Mouse (Mus musculus) MEL (cell line): ENCODE measurements at regions not wholly inside any gene's neighbourhood (a gene's known extent, or its start where the extent isn't known, plus 50 kb on each side); places are given as distances from the start of the nearest gene placed in this dataset.

Experiments
- DNase-seq: peaks from one replicate; pipeline ENCODE4 v3.0.0; 2011; ENCODE audit warnings: low read depth, low spot score
- H3K27ac ChIP-seq: 2 replicates; pipeline ENCODE4 v1.5.1; 2012; ENCODE audit warnings: low read depth, mild to moderate bottlenecking, control low read depth, low read length, moderate library complexity; ENCODE audit not compliant: control insufficient read depth
- H3K27me3 ChIP-seq, 2 experiments: fragments of 150-350 bp in 1 of 2; sonication (generic) in 1 of 2; 2 replicates each; pipeline ENCODE4 v1.6.1; 2012; ENCODE audit warnings: low read length in 2 of 2, mild to moderate bottlenecking in 2 of 2, improper control_type of control experiment in 1 of 2, moderate library complexity in 1 of 2; ENCODE audit not compliant: insufficient read depth in 2 of 2, control insufficient read depth in 1 of 2
- H3K36me3 ChIP-seq, 2 experiments: 2 replicates each; pipeline ENCODE4 v1.6.1; 2012 to 2014; ENCODE audit warnings: low read length in 2 of 2, improper control_type of control experiment in 1 of 2, inconsistent platforms in 1 of 2, mild to moderate bottlenecking in 1 of 2; ENCODE audit not compliant: insufficient read depth in 2 of 2, control insufficient read depth in 1 of 2
- H3K4me1 ChIP-seq, 2 experiments: fragments of 150-350 bp in 1 of 2; sonication (generic) in 1 of 2; 2 replicates each; pipeline ENCODE4 v1.6.1; 2012; ENCODE audit warnings: low read length in 2 of 2, improper control_type of control experiment in 1 of 2, mild to moderate bottlenecking in 1 of 2; ENCODE audit not compliant: insufficient read depth in 2 of 2, control insufficient read depth in 1 of 2
- H3K4me3 ChIP-seq, 2 experiments: fragments of 150-350 bp in 1 of 2; sonication (generic) in 1 of 2; 2 replicates each; pipeline ENCODE4 v1.5.1; 2012; ENCODE audit warnings: low read depth in 2 of 2, low read length in 2 of 2, mild to moderate bottlenecking in 2 of 2, moderate library complexity in 2 of 2, control low read depth in 1 of 2, improper control_type of control experiment in 1 of 2; ENCODE audit not compliant: control insufficient read depth in 1 of 2, insufficient read depth in 1 of 2
- H3K79me2 ChIP-seq: 2 replicates; pipeline ENCODE4 v1.6.1; 2012; ENCODE audit warnings: mild to moderate bottlenecking, low read length, moderate library complexity; ENCODE audit not compliant: control insufficient read depth, poor library complexity, insufficient read depth
- H3K9ac ChIP-seq: 2 replicates; pipeline ENCODE4 v1.6.1; 2012; ENCODE audit warnings: low read depth, mild to moderate bottlenecking, control low read depth, low read length, moderate library complexity; ENCODE audit not compliant: control insufficient read depth, poor library complexity, severe bottlenecking
- H3K9me3 ChIP-seq: fragments of 150-350 bp; sonication (generic); replicated peaks from 2 replicates; pipeline ENCODE4 v1.6.1; 2012; ENCODE audit warnings: mild to moderate bottlenecking, low read length, improper control_type of control experiment, moderate library complexity; ENCODE audit not compliant: insufficient read depth
- BHLHE40 ChIP-seq: IDR thresholded peaks from 2 replicates; pipeline ENCODE4 v1.6.1; 2012; ENCODE audit warnings: low read depth, mild to moderate bottlenecking, inconsistent platforms, low read length, improper control_type of control experiment, borderline replicate concordance
- CTCF ChIP-seq, 3 experiments: IDR thresholded peaks in 2 of 3; conservative IDR thresholded peaks in 1 of 3; 2 replicates each; pipeline ENCODE4 v1.5.1; 2011 to 2012; ENCODE audit warnings: low read length in 3 of 3, low read depth in 2 of 3, mild to moderate bottlenecking in 2 of 3, improper control_type of control experiment in 1 of 3, inconsistent platforms in 1 of 3, mixed read lengths in 1 of 3, moderate library complexity in 1 of 3; ENCODE audit not compliant: control insufficient read depth in 1 of 3, insufficient read depth in 1 of 3, poor library complexity in 1 of 3, severe bottlenecking in 1 of 3
- ELF1 ChIP-seq: IDR thresholded peaks from 2 replicates; pipeline ENCODE4 v1.6.1; 2014; ENCODE audit warnings: low read depth, mild to moderate bottlenecking, inconsistent platforms, low read length, improper control_type of control experiment, moderate library complexity
- HCFC1 ChIP-seq: IDR thresholded peaks from 2 replicates; pipeline ENCODE4 v1.6.1; 2012; ENCODE audit warnings: low read depth, mild to moderate bottlenecking, inconsistent platforms, low read length, improper control_type of control experiment, moderate library complexity
- KAT2A ChIP-seq: conservative IDR thresholded peaks from 2 replicates; pipeline ENCODE4 v1.6.1; 2012; ENCODE audit warnings: low read depth, low read length, improper control_type of control experiment, inconsistent platforms
- MAFK ChIP-seq: IDR thresholded peaks from 2 replicates; pipeline ENCODE4 v1.6.1; 2011; ENCODE audit warnings: low read depth, mild to moderate bottlenecking, low read length, improper control_type of control experiment, borderline replicate concordance
- MEF2A ChIP-seq: IDR thresholded peaks from 2 replicates; pipeline ENCODE4 v1.6.1; 2014; ENCODE audit warnings: low read depth, mild to moderate bottlenecking, inconsistent platforms, low read length, improper control_type of control experiment; ENCODE audit not compliant: poor library complexity, insufficient replicate concordance, severe bottlenecking; ENCODE audit errors: extremely low read depth
- NRF1 ChIP-seq: IDR thresholded peaks from 2 replicates; pipeline ENCODE4 v1.6.1; 2014; ENCODE audit warnings: low read depth, mild to moderate bottlenecking, inconsistent platforms, low read length, improper control_type of control experiment, moderate library complexity; ENCODE audit not compliant: poor library complexity, insufficient read depth, severe bottlenecking
- POLR2A ChIP-seq, 2 experiments: IDR thresholded peaks; 2 replicates each; pipeline ENCODE4 v1.6.1; 2011 to 2012; ENCODE audit warnings: low read length in 2 of 2, mild to moderate bottlenecking in 2 of 2, control low read depth in 1 of 2, improper control_type of control experiment in 1 of 2, low read depth in 1 of 2, moderate library complexity in 1 of 2; ENCODE audit not compliant: control insufficient read depth in 1 of 2, insufficient read depth in 1 of 2, poor library complexity in 1 of 2
- RCOR1 ChIP-seq: IDR thresholded peaks from 2 replicates; pipeline ENCODE4 v1.6.1; 2012; ENCODE audit warnings: low read depth, mild to moderate bottlenecking, inconsistent platforms, low read length, improper control_type of control experiment
- UBTF ChIP-seq: IDR thresholded peaks from 2 replicates; pipeline ENCODE4 v1.6.1; 2012; ENCODE audit warnings: low read depth, mild to moderate bottlenecking, inconsistent platforms, low read length, improper control_type of control experiment, moderate library complexity, borderline replicate concordance; ENCODE audit not compliant: insufficient read depth
- USF2 ChIP-seq, 2 experiments: IDR thresholded peaks; 2 replicates each; pipeline ENCODE4 v1.6.1; 2011 to 2012; ENCODE audit warnings: improper control_type of control experiment in 2 of 2, low read length in 2 of 2, borderline replicate concordance in 1 of 2, inconsistent platforms in 1 of 2, low read depth in 1 of 2, mild to moderate bottlenecking in 1 of 2; ENCODE audit not compliant: insufficient read depth in 1 of 2

- no peak for DNase-seq
- TF ChIP-seq ELF1: no peak
- TF ChIP-seq BHLHE40: no peak
- TF ChIP-seq HCFC1: no peak
- no peak for TF ChIP-seq POLR2A (IDR thresholded peaks at IDR 0.05; ENCODE audit: control insufficient read depth in 1 of 2, insufficient read depth in 1 of 2, low read depth in 1 of 2, low read length in 2 of 2, poor library complexity in 1 of 2)
- TF ChIP-seq KAT2A: no peak
- no peak for TF ChIP-seq MEF2A
- TF ChIP-seq RCOR1: no peak
- no peak for TF ChIP-seq UBTF
- TF ChIP-seq MAFK: no peak
- TF ChIP-seq, all 39 proteins: peak for 0
These were observed 54.2 kb upstream of the Irs2 start for GRCm38 (mm10) chr8:11062348-11062946.

GRCm38 (mm10) chr8:11061711-11062110, 53.5 kb upstream of the Irs2 start:
- Histone ChIP-seq H3K36me3 (no peaks in the 10 kb centered on the region), H3K27me3 (peaks cover 0 to 2% of the 10 kb centered on the region in 2 experiments; a peak in 1 of 4 replicates), H3K9me3 (no peaks in the 10 kb centered on the region), H3K27ac (no peak overlapping the region), H3K4me3 (no peak overlapping the region), H3K9ac (no peak overlapping the region), H3K79me2 (no peaks in the 10 kb centered on the region), H3K4me1 (no peaks in the 10 kb centered on the region)
- TF ChIP-seq USF2 (IDR thresholded peaks at IDR 0.05; ENCODE audit: borderline replicate concordance in 1 of 2, insufficient read depth in 1 of 2, low read depth in 1 of 2, low read length in 2 of 2): no peak
- no peak for DNase-seq

More at GRCm38 (mm10) chr8:11062348-11062946, 54.2 kb upstream of the Irs2 start:
- no peaks in the 10 kb centered on the region for H3K36me3 ChIP-seq
- H3K79me2 ChIP-seq: no peaks in the 10 kb centered on the region
- H3K27ac ChIP-seq: no peak overlapping the region
- H3K9me3 ChIP-seq: no peaks in the 10 kb centered on the region
- H3K4me3 ChIP-seq: no peak overlapping the region
- no peaks in the 10 kb centered on the region for H3K4me1 ChIP-seq
- peaks cover 0 to 2% of the 10 kb centered on the region in 2 experiments; a peak in 1 of 4 replicates for H3K27me3 ChIP-seq
- H3K9ac ChIP-seq: no peak overlapping the region

GRCm38 (mm10) chr8:11060604-11061003, 52.3 kb upstream of the Irs2 start:
- Histone ChIP-seq H3K9me3 (no peaks in the 10 kb centered on the region), H3K36me3 (no peaks in the 10 kb centered on the region), H3K27me3 (peaks cover 0 to 2% of the 10 kb centered on the region in 2 experiments; a peak in 1 of 4 replicates), H3K79me2 (no peaks in the 10 kb centered on the region), H3K27ac (no peak overlapping the region), H3K4me3 (no peak overlapping the region), H3K9ac (no peak overlapping the region), H3K4me1 (no peaks in the 10 kb centered on the region)
- DNase-seq: no peak
- TF ChIP-seq CTCF (IDR thresholded peaks at IDR 0.05 in 2 of 3, conservative IDR thresholded peaks at IDR 0.05 in 1 of 3; ENCODE audit: control insufficient read depth in 1 of 3, insufficient read depth in 1 of 3, low read depth in 2 of 3, low read length in 3 of 3, poor library complexity in 1 of 3, severe bottlenecking in 1 of 3) (no peak), NRF1 (no peak)
